Mouse (Mus musculus): ENCODE data around the gene Btbd35f13. TPM values are rescaled to one million over a fixed set of nuclear protein-coding genes. Genes with fewer than 3 reads are reported as not detected.
"Not testable (repeated sequence)": the region's sequence is repeated elsewhere in the genome, so short reads cannot be mapped to it uniquely, and the experiment has no call there.

Gene Btbd35f13
- not detected in 2 replicates for polyA plus RNA-seq (2011; ENCODE audit: insufficient read length, low read depth, missing spikeins)

GRCm38 (mm10) chrX:33656872-33657271 lies at the start of gene Btbd35f13:
Gene Btbd35f13, plus strand, starts transcription at chrX:33657172.
- H3K27ac ChIP-seq (ENCODE audit: insufficient read depth, low read length); H3K4me1 ChIP-seq (ENCODE audit: control insufficient read depth, insufficient read depth, low read length); H3K4me3 ChIP-seq (ENCODE audit: insufficient read depth, low read length): not testable (repeated sequence)

- not testable (repeated sequence) for H3K4me1 ChIP-seq (ENCODE audit: control insufficient read depth, insufficient read depth, low read length); H3K4me3 ChIP-seq (ENCODE audit: insufficient read depth, low read length); H3K27ac ChIP-seq (ENCODE audit: insufficient read depth, low read length)
Observed at GRCm38 (mm10) chrX:33702249-33702648, 45.3 kb downstream of the Btbd35f13 start, which contains the start of gene Btbd35f14. Gene Btbd35f14, minus strand, starts transcription at chrX:33702349.

Other genes starting within 250 kb of the Btbd35f13 start
- gene Btbd35f15, start 79.9 kb upstream of the Btbd35f13 start, polyA plus RNA-seq (2011; ENCODE audit: insufficient read length, low read depth, missing spikeins): not detected in 2 replicates
- gene Btbd35f14, start 45.2 kb downstream of the Btbd35f13 start, polyA plus RNA-seq (2011; ENCODE audit: insufficient read length, low read depth, missing spikeins): not detected in 2 replicates